Mouse (Mus musculus): ENCODE measurements around the gene Tpk1.

The Tpk1 gene

GRCm38 (mm10) chr6:43665677-43666546 is at the start of gene Tpk1:
TSS of gene Tpk1 (minus strand) at chr6:43666278.
- peak; percentile 95 for DNase-seq (ENCODE audit: low read depth, low spot score)

DNA sequence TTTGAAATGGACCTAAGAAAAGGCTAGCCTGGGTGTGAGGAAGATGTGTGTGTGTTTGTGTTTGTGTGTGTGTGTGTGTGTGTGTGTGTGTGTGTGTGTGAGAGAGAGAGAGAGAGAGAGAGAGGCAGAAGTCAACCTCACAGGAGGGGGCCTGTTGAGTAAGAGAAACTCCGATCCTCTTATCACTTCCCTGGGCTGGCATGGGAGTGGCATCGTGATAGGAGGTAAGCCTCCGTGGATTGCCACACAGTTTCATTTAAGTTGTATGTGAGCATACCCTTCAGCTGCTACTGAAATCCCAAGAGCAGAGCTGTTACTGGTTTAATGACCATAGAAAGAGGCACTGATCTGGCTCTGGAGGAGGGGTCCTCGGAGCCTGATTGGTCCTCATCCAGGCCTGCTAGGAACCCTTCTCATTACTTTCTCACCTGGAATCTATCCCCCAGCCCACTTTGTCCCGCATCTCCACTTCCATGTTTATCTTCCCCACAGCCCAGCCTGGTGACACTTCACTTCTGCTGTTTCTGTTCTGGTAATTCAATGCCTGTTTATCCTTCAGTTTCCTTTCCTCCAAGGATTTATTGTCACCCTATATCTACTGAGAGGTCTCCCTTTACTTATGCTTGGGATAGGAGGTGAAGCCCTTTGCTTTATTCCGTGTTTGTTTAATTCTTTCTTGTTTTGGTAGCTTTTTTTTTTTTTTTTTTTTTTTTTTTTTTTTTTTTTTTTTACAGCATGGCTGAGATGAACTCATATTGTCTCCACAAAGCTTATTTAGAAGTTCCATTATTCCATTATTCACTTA is 36.9 kb upstream of the Tpk1 start:
- DNase-seq (ENCODE audit: low read depth, low spot score), result no peak

DNA sequence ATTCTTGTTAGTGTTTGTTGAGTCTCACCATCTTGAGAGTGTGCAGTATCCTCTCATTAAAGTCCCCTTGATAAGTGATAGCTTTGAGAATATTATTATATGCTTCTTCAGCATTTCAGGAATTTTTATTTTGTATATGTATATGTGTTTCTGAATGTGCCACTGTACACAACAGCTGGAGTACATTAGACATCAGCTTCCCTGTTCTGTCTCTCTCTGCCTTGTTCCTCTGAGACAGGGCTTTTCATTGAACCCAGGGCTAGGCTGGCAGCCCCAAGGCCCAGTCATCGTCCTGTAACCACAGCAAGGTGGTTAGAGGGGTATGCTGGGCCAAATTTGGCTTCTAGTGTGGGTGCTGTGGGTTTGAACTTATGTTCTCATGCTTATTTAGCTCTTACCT is 25.8 kb upstream of the Tpk1 start:
- no peak for DNase-seq (ENCODE audit: low read depth, low spot score)

DNA sequence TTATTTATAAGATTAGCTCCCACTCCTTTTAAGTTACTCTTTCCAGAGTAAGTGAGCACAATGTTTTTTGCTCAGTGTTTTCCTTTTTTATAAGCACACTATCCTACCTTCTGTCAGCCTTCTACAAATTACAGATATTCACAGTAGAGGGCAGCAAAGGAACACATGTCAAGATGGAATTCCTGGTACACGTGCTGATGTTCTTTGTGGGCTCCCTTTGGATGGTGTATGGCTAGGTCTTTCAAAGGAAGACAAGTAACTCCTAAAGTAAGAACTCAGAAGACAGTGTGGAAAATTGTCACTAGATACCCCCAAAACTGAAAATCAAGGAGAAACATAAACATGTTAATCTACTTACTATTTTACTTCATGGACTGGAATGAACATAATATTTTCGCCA is 19.9 kb upstream of the Tpk1 start:
- DNase-seq (ENCODE audit: low read depth, low spot score), result no peak

- DNase-seq (ENCODE audit: low read depth, low spot score), result no peak
Observed at GRCm38 (mm10) chr6:43682535-43682934, 16.5 kb upstream of the Tpk1 start.

DNA sequence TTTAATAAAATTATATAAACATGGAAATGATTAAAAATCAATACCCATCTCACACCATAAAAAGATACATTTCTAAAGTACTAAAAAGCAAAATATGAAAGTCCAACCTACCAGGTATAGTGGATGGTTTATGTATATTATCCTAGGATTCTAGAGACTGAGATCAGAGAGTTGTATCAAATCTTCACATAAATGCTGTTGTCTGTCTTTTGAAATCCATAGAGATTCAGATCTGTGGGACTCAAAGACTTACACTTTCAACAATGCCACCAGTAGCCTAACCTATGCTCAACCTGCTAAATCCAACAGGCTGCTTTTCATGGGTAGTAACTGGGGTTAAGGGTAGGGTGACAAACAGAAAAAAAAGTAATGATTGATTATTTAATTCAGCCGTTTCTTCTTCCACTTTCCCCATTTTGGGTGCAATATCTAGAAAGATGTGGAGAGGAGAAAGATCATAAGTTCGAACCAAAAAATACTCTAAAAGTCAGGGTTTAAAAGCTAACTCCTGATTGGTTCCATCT is 12.7 kb upstream of the Tpk1 start:
- DNase-seq (ENCODE audit: low read depth, low spot score), result no peak

DNA sequence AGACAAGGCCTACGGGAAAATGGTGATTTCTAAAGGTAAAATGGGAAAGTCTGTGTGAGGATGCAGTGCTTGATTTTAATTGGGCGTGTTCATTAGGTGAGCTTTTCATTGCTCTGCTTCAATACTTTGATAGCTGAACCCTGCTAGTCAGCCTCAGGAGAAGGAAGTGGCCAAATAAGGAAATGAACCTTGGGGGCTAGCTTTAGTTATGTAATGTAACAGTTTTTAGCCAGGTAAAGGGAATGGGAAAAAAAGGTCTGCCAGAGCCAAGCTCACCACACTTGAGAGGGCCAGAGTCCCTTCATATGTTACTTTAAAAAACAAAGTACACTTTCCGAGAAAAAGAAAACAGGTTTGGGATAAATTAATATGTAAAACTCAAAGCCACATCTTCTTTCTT is 11.5 kb upstream of the Tpk1 start:
- DNase-seq (ENCODE audit: low read depth, low spot score), result no peak

GRCm38 (mm10) chr6:43676139-43676538 is 10.1 kb upstream of the Tpk1 start:
- no peak for DNase-seq (ENCODE audit: low read depth, low spot score)

DNA sequence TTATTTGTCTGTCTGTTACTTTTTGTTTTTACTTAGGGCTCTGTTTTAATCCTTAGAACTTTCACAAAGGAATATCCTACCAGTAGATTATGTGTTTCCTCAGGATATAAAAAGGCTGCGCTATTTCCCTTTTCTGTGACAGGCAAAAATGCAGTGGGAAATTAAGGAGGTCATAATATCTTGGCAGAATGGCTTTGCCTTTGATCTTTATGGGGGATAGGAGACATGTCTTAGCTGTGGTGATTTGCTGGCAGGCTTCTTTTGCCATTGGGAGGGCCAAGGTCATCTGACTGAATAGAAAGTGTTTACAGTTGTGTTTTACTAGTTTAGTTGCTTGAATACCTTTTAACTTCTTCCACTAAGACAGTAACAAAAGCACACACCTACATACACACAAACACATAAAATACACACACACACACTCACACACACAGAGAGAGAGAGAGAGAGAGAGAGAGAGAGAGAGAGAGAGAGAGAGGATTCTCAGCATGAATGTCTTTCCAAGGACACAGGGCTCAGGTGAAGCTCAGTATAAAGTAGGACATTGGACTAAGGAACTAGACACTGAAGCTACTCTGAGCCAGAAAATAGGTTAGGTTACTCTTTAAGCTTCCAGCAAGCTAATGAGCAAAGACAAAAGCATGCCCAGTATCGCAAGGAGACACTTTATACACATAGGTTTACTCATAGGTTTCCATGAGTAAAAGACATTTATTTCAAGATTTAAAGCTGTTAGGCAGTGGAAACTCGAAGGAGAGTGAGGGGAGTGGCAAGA is 9.1 kb upstream of the Tpk1 start:
- DNase-seq (ENCODE audit: low read depth, low spot score), result no peak

GRCm38 (mm10) chr6:43670939-43671338 is 4.9 kb upstream of the Tpk1 start:
- no peak for DNase-seq (ENCODE audit: low read depth, low spot score)

- no peak for DNase-seq (ENCODE audit: low read depth, low spot score)
Observed at GRCm38 (mm10) chr6:43667681-43668080, 1.6 kb upstream of the Tpk1 start.

- no peak for DNase-seq (ENCODE audit: low read depth, low spot score)
Observed at GRCm38 (mm10) chr6:43666611-43667400, 728 bp upstream of the Tpk1 start.

DNA sequence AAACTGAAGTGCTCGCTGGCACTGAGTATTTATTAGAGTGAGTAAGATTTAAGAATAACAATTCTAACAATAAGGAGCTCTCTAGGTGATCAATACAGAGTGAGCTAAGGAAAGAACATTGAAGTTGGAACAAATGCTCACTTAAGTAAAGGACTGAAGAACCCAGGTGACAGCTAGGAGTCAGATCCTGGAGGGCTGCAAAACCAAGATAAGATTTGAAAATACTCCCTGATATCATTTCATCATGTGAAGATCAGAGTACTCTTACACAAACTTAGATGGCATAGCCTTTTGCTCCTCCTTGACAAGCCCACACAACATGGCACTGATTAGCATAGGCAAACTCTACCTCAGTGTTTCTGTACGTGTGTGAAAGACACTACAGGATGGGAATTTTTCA is 4.3 kb downstream of the Tpk1 start:
- DNase-seq (ENCODE audit: low read depth, low spot score), result no peak

GRCm38 (mm10) chr6:43658290-43658689 is 7.8 kb downstream of the Tpk1 start:
- no peak for DNase-seq (ENCODE audit: low read depth, low spot score)

GRCm38 (mm10) chr6:43657845-43658244 is 8.2 kb downstream of the Tpk1 start:
- DNase-seq (ENCODE audit: low read depth, low spot score), result no peak

- no peak for DNase-seq (ENCODE audit: low read depth, low spot score)
Observed at GRCm38 (mm10) chr6:43654876-43655456, 11.1 kb downstream of the Tpk1 start.

GRCm38 (mm10) chr6:43649516-43649915 is 16.6 kb downstream of the Tpk1 start:
- DNase-seq (ENCODE audit: low read depth, low spot score), result no peak

DNA sequence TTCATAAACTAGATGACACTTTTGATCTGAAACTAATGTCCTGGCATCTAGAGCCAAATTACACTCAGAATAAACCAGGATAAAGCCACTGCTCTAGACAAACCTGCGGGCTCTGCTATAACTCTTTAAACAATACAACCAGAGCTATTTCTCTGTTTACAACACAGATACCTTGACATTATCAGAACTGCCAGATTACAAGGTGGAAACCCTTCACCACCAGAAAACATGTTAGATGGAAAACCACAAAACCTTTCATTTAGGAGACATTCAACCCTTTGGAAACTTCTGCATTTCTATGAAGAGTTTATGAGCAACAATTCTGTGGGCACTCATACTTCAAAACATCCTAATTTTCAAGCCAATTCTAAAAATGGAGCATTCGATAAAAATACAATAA is 20.4 kb downstream of the Tpk1 start:
- no peak for DNase-seq (ENCODE audit: low read depth, low spot score)

DNA sequence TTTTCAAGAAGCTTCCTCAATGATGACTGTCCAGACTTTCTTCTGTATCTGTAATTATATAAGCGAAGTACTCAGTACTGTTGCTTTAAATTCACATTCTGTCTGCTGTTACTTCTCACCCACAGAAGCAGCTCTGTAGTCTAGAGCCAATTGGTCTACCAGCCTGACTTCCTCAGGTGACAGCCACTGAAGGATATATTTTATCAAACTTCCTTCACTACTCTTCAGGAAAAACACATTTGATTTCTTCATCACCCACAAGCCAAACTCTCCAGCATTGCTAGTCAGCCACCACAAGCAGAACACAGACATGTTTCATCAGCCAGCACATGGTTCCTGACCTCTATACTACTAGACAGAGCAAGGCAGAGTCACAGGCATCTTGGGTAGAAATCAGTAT is 21.0 kb downstream of the Tpk1 start:
- no peak for DNase-seq (ENCODE audit: low read depth, low spot score)

- DNase-seq (ENCODE audit: low read depth, low spot score), result no peak
Observed at GRCm38 (mm10) chr6:43643718-43644117, 22.4 kb downstream of the Tpk1 start.

DNA sequence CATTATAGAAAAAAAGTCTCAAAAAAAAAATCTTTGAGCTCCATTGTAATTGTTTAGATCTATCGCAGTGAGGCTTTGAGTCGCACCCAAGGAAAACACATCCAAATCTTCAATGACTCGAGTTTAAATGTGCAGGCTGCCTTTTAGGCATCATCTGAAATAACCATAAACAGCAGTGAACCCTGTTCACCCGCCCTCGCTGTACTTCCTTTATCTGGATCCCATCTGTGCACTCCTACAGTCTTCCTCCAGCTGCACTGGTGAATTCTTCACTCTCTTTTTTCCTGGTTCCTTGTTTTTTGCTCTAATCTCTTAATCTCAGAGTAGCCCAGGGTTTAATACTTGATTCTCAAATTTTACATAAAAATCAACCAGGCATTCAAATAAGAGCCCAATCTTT is 23.7 kb downstream of the Tpk1 start:
- no peak for DNase-seq (ENCODE audit: low read depth, low spot score)

Data from retina, postnatal 7 days (tissue).